Mouse (Mus musculus) thymus, postnatal 14 days (tissue): ENCODE results near the gene Gm44965.
A peak's percentile ranks its signal among the peaks of the same experiment; 100 is the strongest.

Experiments used
- DNase-seq: peaks from one replicate; pipeline ENCODE4 v3.0.0; 2021

Gm44965 gene

GRCm38 (mm10) chr6:48627511-48627924, 33.8 kb downstream of the Gm44965 start:
- no peak for DNase-seq

- no peak for DNase-seq
These were observed 34.6 kb downstream of the Gm44965 start for GRCm38 (mm10) chr6:48628377-48628776.

- peak; percentile 66 for DNase-seq
These were observed 35.3 kb downstream of the Gm44965 start for GRCm38 (mm10) chr6:48628808-48629660.

- no peak for DNase-seq
These were observed 35.9 kb downstream of the Gm44965 start for GRCm38 (mm10) chr6:48629661-48630034.

GRCm38 (mm10) chr6:48630831-48631230, 37.1 kb downstream of the Gm44965 start:
- no peak for DNase-seq

GRCm38 (mm10) chr6:48635105-48635504, 41.4 kb downstream of the Gm44965 start:
- DNase-seq = no peak

- DNase-seq = no peak
These were observed 42.8 kb downstream of the Gm44965 start for GRCm38 (mm10) chr6:48636515-48636914.

- DNase-seq = no peak
These were observed 44.2 kb downstream of the Gm44965 start for GRCm38 (mm10) chr6:48637811-48638500.

- no peak for DNase-seq
These were observed 44.8 kb downstream of the Gm44965 start for GRCm38 (mm10) chr6:48638553-48638952.

GRCm38 (mm10) chr6:48641391-48641790, 47.6 kb downstream of the Gm44965 start:
- DNase-seq = no peak

- peak; percentile 41 for DNase-seq
These were observed 49.1 kb downstream of the Gm44965 start for GRCm38 (mm10) chr6:48642764-48643292.

- DNase-seq = peak; percentile 84
These were observed 52.0 kb downstream of the Gm44965 start for GRCm38 (mm10) chr6:48645660-48646308.

GRCm38 (mm10) chr6:48646309-48646690, 52.6 kb downstream of the Gm44965 start:
- DNase-seq = no peak

GRCm38 (mm10) chr6:48646995-48647394, 53.3 kb downstream of the Gm44965 start, which contains the start of gene Gimap8:
Gene Gimap8, plus strand, starts transcription at chr6:48647234.
- DNase-seq = peak; percentile 92

- DNase-seq = no peak
These were observed 53.9 kb downstream of the Gm44965 start for GRCm38 (mm10) chr6:48647611-48648010.

- no peak for DNase-seq
These were observed 55.0 kb downstream of the Gm44965 start for GRCm38 (mm10) chr6:48648779-48649178.

GRCm38 (mm10) chr6:48650041-48650440, 56.3 kb downstream of the Gm44965 start:
- no peak for DNase-seq

GRCm38 (mm10) chr6:48658721-48659120, 65.0 kb downstream of the Gm44965 start:
- no peak for DNase-seq

- no peak for DNase-seq
These were observed 71.0 kb downstream of the Gm44965 start for GRCm38 (mm10) chr6:48664750-48665149.

- DNase-seq = no peak
These were observed 71.7 kb downstream of the Gm44965 start for GRCm38 (mm10) chr6:48665471-48665870.

GRCm38 (mm10) chr6:48666159-48666586, 72.4 kb downstream of the Gm44965 start:
- no peak for DNase-seq

GRCm38 (mm10) chr6:48668022-48668421, 74.3 kb downstream of the Gm44965 start:
- no peak for DNase-seq
